In the genomic region with DNA sequence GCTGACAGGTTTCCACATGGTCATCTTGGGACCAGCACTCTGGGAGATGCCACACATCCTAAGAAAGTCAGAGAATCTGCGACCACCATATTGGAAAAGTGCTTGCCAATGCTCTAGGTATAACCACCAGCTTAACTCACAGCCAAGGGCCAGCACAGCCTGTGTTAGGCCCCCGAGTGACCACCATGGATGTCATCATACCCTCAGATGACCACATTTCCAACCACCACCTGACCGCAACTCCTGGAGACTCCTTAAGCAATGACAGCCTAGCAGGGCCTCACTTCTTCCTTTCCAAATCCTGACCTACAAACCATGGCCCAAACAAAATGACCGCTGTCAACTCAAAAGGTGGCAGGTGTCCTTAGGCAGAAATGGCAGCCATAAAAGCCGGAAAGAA, we compare ENCODE assay signal across 10 mouse cellular contexts. TPM values are rescaled to one million over a fixed set of nuclear protein-coding genes. Genes with fewer than 3 reads are reported as not detected.
DNase-seq lines count a peak whose midpoint lies in the region; ATAC-seq and TF ChIP-seq lines count a peak whose summit lies in the region.
"Had no signal": no experiment of that assay in that cellular context is flagged by ENCODE, and none has a peak within 500 bp of the region (broad histone marks: within the 10 kb centered on the region; RNA-seq: fewer than 3 reads in every experiment).

No protein-coding gene starts in this region.

- DNase-seq in heart, postnatal 36 days: no peak
- no peak for DNase-seq in left cerebral cortex, adult 2 months (ENCODE audit: extremely low spot score in 1 of 2, low spot score in 2 of 2)
- no peak for DNase-seq in left cerebral cortex, adult 11 months (ENCODE audit: low spot score)
- no peak for DNase-seq in adrenal gland, postnatal 36 days
- no peak for DNase-seq in spleen, postnatal 10 days (ENCODE audit: low spot score in 2 of 2)
- DNase-seq: layer of hippocampus, postnatal 36 days had no signal

- TF ChIP-seq CTCF in left cerebral cortex, adult 2 months (IDR thresholded peaks at IDR 0.05): no peak
- TF ChIP-seq CTCF in cortical plate, adult 2 months (IDR thresholded peaks at IDR 0.05; ENCODE audit: extremely low read depth, insufficient read depth, low read length): no peak

- H3K36me3 ChIP-seq in heart, embryonic 12.5 days: peaks cover 18% of the 10 kb centered on the region

- intact Hi-C loops in heart, postnatal 36 days (cut with DNase I): no loop called here
- intact Hi-C loops in left cerebral cortex, adult 2 months (cut with DNase I): no loop called here

- H3K4me2 ChIP-seq in heart, embryonic 12.5 days: no peak overlapping the region

- no peak for TF ChIP-seq POLR2A in cortical plate, adult 2 months (IDR thresholded peaks at IDR 0.05; ENCODE audit: extremely low read depth, insufficient read depth, low read length)

- peaks cover 6% of the 10 kb centered on the region; the same call in 1 of the 2 replicates for H3K9me3 ChIP-seq in heart, embryonic 12.5 days (replicated peaks)

- peaks cover 71% of the 10 kb centered on the region for H3K4me1 ChIP-seq in heart, embryonic 12.5 days (replicated peaks)
- peaks cover 18% of the 10 kb centered on the region for H3K4me1 ChIP-seq in cortical plate, adult 2 months (ENCODE audit: control insufficient read depth, insufficient read depth, low read length)

- 92% methylated on average over 5 of the region's 5 CpGs for WGBS in heart, embryonic 12.5 days

- peak overlapping the region; percentile 74 for H3K27ac ChIP-seq in heart, embryonic 12.5 days (ENCODE audit: poor library complexity, severe bottlenecking)
- peak overlapping the region; percentile 36 for H3K27ac ChIP-seq in left cerebral cortex, adult 2 months
- peak overlapping the region; percentile 64; the same call in 1 of the 2 replicates for H3K27ac ChIP-seq in cortical plate, adult 2 months (ENCODE audit: insufficient read depth, low read length)

- no peak for ATAC-seq in heart, embryonic 12.5 days (ENCODE audit: insufficient number of reproducible peaks, low FRiP score)
- peak; percentile 84 for ATAC-seq in megakaryocyte, adult 5-6 weeks (ENCODE audit: poor library complexity, severe bottlenecking)
- ATAC-seq: CD4-positive, CD25-positive, alpha-beta regulatory T cell, adult 4 months had no signal

- no peaks in the 10 kb centered on the region for H3K27me3 ChIP-seq in heart, embryonic 12.5 days (replicated peaks)

- no peak overlapping the region for H3K4me3 ChIP-seq in heart, embryonic 12.5 days
- H3K4me3 ChIP-seq in left cerebral cortex, adult 2 months: no peak overlapping the region
- H3K4me3 ChIP-seq in cortical plate, adult 2 months (ENCODE audit: insufficient read depth, low read length): no peak overlapping the region

- H3K9ac ChIP-seq in heart, embryonic 12.5 days: no peak overlapping the region

RNA-seq across cellular contexts. Expression of a gene that starts 13.5 kb away (rescaled TPM):
- polyA plus RNA-seq in heart, embryonic 12.5 days (2016; fragmentation: Nextera tagmentation; extraction: Ambion mirVana): 29.9 and 30.2 TPM in 2 replicates
- total RNA-seq in heart, postnatal 36 days (2021): 10 to 100 TPM; 56.4 to 60.6 TPM
- 10 to 100 TPM; 63.5 to 65.4 TPM for total RNA-seq in left cerebral cortex, adult 2 months (2021)
- polyA plus RNA-seq in cortical plate, adult 2 months (2012; rRNA removed): 43.8 and 55.2 TPM in 2 replicates
- 52.3 and 52.8 TPM in 2 replicates for total RNA-seq in megakaryocyte, adult 5-6 weeks (2015)
- 26.4 and 36.1 TPM in 2 replicates for total RNA-seq in megakaryocyte, adult 5-6 weeks (2017)
- total RNA-seq in adrenal gland, postnatal 36 days (2021): 100 to 1,000 TPM; 147 to 211 TPM
